Mouse (Mus musculus) C2C12 (cell line): ENCODE results near the gene Npy5r.

Experiments used
- CTCF ChIP-seq: IDR thresholded peaks from one replicate; pipeline ENCODE4 v1.5.1; 2011; ENCODE audit not compliant: control insufficient read depth, insufficient read depth, insufficient read length
- FOSL1 ChIP-seq: IDR thresholded peaks from one replicate; pipeline ENCODE4 v1.8.0; 2011; ENCODE audit warnings: mild to moderate bottlenecking, low read length; ENCODE audit not compliant: poor library complexity, insufficient read depth, severe bottlenecking
- USF1 ChIP-seq: IDR thresholded peaks from one replicate; pipeline ENCODE4 v1.6.1; 2011; ENCODE audit warnings: low read depth, mild to moderate bottlenecking, control low read depth, moderate library complexity

DNA sequence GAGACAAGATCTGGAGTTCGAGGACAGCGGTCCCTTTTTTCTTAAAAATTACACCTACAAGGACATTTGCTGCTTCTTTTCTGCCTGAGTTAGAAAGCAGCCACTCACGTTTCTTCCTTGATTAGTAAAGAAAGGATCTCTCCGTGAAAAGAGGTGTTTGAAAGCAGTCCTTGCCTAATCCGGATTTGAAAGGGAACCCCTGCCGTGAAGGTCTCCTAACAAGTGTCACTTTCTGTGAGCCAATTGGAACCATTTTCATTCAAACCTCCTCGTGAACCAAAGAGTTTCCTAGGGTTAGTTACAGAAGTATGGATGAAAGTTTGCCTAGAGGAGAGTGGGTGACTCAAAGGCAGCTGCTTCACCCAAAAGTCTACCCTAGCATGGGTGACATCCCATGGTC is 41.5 kb upstream of the Npy5r start:
- no peak for TF ChIP-seq CTCF
- TF ChIP-seq FOSL1, result no peak
- TF ChIP-seq USF1, result no peak
